Mouse (Mus musculus): ENCODE data around the gene Ank3. TPM values are rescaled to one million over a fixed set of nuclear protein-coding genes. Genes with fewer than 3 reads are reported as not detected.

Ank3 gene
- polyA plus RNA-seq, 1 experiment from 2014 or later = 8.3 TPM

GRCm38 (mm10) chr10:69476871-69477270, 78.3 kb downstream of the Ank3 start:
- Histone ChIP-seq H3K27ac (replicated peaks) (no peak overlapping the region), H3K4me1 (replicated peaks) (no peaks in the 10 kb centered on the region), H3K9ac (no peak overlapping the region), H3K4me2 (no peak overlapping the region), H3K27me3 (no peaks in the 10 kb centered on the region), H3K9me3 (replicated peaks) (no peaks in the 10 kb centered on the region), H3K4me3 (replicated peaks) (no peak overlapping the region), H3K36me3 (replicated peaks) (no peaks in the 10 kb centered on the region)
- no peak for ATAC-seq (ENCODE audit: insufficient read depth)
- WGBS (ENCODE audit: insufficient replicate concordance) = 12% methylated on average over 1 of the region's 1 CpGs

DNA sequence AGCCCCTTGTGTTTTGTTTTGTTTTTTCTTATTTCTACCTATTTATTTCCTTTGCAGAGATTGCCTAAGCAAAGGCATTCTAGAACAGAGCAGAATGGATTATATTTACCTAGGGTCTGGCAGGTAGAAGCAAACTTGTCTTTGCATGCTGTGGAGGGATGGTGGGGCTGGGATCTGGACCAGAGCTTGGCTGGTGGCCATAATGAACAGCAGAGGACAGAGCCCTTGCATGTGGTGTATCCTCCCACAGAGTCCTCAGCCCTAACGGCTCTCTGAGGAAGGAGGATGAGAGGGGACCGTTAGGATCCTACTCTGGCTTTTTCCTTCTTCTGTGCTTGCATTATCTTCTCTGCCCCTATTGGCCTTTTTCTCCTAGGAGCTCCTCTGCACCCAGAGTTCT, 79.1 kb downstream of the Ank3 start:
- no peak for ATAC-seq (ENCODE audit: insufficient read depth)
- Histone ChIP-seq H3K9me3 (replicated peaks) (no peaks in the 10 kb centered on the region), H3K4me1 (replicated peaks) (no peaks in the 10 kb centered on the region), H3K4me3 (replicated peaks) (no peak overlapping the region), H3K27me3 (no peaks in the 10 kb centered on the region), H3K27ac (replicated peaks) (no peak overlapping the region), H3K9ac (no peak overlapping the region), H3K4me2 (no peak overlapping the region), H3K36me3 (replicated peaks) (no peaks in the 10 kb centered on the region)
- 40% methylated on average over 2 of the region's 2 CpGs for WGBS (ENCODE audit: insufficient replicate concordance)

DNA sequence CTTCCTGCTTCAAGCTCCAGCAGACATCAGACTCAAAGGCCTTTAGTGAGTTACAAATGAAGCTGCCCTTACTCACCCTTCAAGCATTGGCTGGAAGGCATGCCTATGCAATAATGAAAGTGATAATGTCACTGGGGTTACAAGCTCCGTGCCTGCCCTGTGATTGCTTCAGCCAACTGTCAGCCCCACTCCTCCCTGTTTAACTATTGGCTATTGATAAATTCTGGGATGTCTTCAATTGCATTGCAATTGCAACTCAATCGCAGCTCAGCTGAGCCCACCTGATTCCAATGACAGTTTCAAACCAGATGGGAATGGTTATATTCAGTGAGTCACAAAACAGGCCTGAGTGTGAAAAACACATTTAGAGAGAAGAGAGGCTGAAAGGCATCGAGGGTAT, 80.3 kb downstream of the Ank3 start:
- H3K4me1 ChIP-seq (replicated peaks) = no peaks in the 10 kb centered on the region
- WGBS (ENCODE audit: insufficient replicate concordance) = 52% methylated on average over 3 of the region's 3 CpGs
- no peak for ATAC-seq (ENCODE audit: insufficient read depth)

GRCm38 (mm10) chr10:69485191-69485786, 86.7 kb downstream of the Ank3 start:
- Histone ChIP-seq H3K36me3 (replicated peaks) (no peaks in the 10 kb centered on the region), H3K4me1 (replicated peaks) (no peaks in the 10 kb centered on the region), H3K4me2 (no peak overlapping the region), H3K27ac (replicated peaks) (no peak overlapping the region), H3K9ac (no peak overlapping the region), H3K4me3 (replicated peaks) (no peak overlapping the region), H3K27me3 (no peaks in the 10 kb centered on the region), H3K9me3 (replicated peaks) (no peaks in the 10 kb centered on the region)
- 73% methylated on average over 6 of the region's 6 CpGs for WGBS (ENCODE audit: insufficient replicate concordance)
- no peak for ATAC-seq (ENCODE audit: insufficient read depth)

More for the DNA sequence above, 80.3 kb downstream of the Ank3 start:
- no peaks in the 10 kb centered on the region for H3K36me3 ChIP-seq (replicated peaks)
- no peak overlapping the region for H3K4me2 ChIP-seq
- H3K9me3 ChIP-seq (replicated peaks) = no peaks in the 10 kb centered on the region
- no peak overlapping the region for H3K27ac ChIP-seq (replicated peaks)
- no peak overlapping the region for H3K4me3 ChIP-seq (replicated peaks)
- no peak overlapping the region for H3K9ac ChIP-seq
- no peaks in the 10 kb centered on the region for H3K27me3 ChIP-seq

GRCm38 (mm10) chr10:69490182-69490581, 91.6 kb downstream of the Ank3 start:
- H3K36me3 ChIP-seq (replicated peaks) = no peaks in the 10 kb centered on the region
- 70% methylated on average over 5 of the region's 5 CpGs for WGBS (ENCODE audit: insufficient replicate concordance)
- no peak for ATAC-seq (ENCODE audit: insufficient read depth)
- H3K9me3 ChIP-seq (replicated peaks) = no peaks in the 10 kb centered on the region
- H3K27ac ChIP-seq (replicated peaks) = no peak overlapping the region
- no peaks in the 10 kb centered on the region for H3K27me3 ChIP-seq
- no peak overlapping the region for H3K9ac ChIP-seq
- H3K4me1 ChIP-seq (replicated peaks) = no peaks in the 10 kb centered on the region
- H3K4me3 ChIP-seq (replicated peaks) = no peak overlapping the region
- no peak overlapping the region for H3K4me2 ChIP-seq

DNA sequence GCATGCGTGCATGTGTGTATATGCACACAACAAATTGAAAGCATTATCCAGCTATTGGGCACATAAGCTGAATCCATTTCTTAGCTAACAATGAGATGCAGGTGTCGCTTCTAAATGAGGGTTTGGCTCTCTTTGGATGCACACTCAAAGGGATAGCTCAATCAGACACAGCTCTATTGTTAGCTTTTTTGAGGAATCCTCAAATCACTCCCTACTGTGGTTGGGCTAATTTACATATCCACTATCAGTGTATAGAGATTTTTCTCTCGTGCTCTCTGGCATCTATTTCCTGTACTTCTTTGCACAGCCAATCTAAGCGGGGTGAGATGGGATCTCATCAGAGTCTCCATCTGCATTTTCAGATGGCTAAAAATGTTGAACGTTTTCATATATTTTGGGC, 93.4 kb downstream of the Ank3 start:
- Histone ChIP-seq H3K4me3 (replicated peaks) (no peak overlapping the region), H3K27ac (replicated peaks) (no peak overlapping the region), H3K9me3 (replicated peaks) (no peaks in the 10 kb centered on the region), H3K27me3 (no peaks in the 10 kb centered on the region), H3K4me2 (no peak overlapping the region), H3K36me3 (replicated peaks) (no peaks in the 10 kb centered on the region), H3K9ac (no peak overlapping the region), H3K4me1 (replicated peaks) (no peaks in the 10 kb centered on the region)
- WGBS (ENCODE audit: insufficient replicate concordance) = 48% methylated on average over 5 of the region's 5 CpGs
- ATAC-seq (ENCODE audit: insufficient read depth) = no peak

- Histone ChIP-seq H3K27me3 (no peaks in the 10 kb centered on the region), H3K4me3 (replicated peaks) (no peak overlapping the region), H3K36me3 (replicated peaks) (no peaks in the 10 kb centered on the region), H3K9ac (no peak overlapping the region), H3K4me1 (replicated peaks) (no peaks in the 10 kb centered on the region), H3K4me2 (no peak overlapping the region), H3K9me3 (replicated peaks) (no peaks in the 10 kb centered on the region), H3K27ac (replicated peaks) (no peak overlapping the region)
- ATAC-seq (ENCODE audit: insufficient read depth) = no peak
- 76% methylated on average over 17 of the region's 17 CpGs for WGBS (ENCODE audit: insufficient replicate concordance)
Measured at GRCm38 (mm10) chr10:69497382-69497781, 98.8 kb downstream of the Ank3 start.

DNA sequence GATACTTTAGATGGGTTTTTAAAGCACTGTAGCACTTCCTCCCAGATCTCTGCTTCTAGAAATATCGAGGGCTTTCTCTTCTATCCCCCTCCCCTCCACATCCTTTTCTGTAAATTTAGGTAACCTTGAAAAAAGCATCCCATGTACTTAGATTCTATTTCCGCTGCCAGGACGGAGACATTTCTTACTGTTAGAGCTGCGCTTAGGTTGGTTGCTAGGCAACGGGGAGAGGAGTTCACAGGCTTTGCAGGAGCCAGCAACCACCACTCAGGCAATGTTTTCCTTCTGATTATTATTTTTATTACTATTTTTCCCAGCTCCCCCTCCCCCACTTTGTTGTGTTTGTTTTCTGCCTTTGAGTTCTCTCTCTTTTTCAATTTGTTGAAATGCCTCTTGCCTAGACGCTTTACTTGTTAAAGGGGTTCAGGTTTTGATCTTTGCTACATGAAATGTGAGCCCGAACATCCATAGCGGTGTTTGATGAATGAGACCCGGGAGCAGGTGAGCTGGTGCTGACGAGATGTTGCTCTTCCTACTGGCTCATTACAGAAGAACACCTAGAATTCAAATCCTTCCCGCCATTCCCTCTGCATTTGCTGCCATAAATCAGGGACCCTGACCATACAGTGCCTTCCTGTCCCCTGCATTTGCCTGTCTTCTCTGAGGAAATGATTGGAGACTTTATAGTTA, 101.7 kb downstream of the Ank3 start:
- no peak overlapping the region for H3K27ac ChIP-seq (replicated peaks)
- H3K4me2 ChIP-seq = no peak overlapping the region
- ATAC-seq (ENCODE audit: insufficient read depth) = no peak
- no peaks in the 10 kb centered on the region for H3K9me3 ChIP-seq (replicated peaks)
- H3K36me3 ChIP-seq (replicated peaks) = no peaks in the 10 kb centered on the region
- no peaks in the 10 kb centered on the region for H3K4me1 ChIP-seq (replicated peaks)
- 57% methylated on average over 11 of the region's 11 CpGs for WGBS (ENCODE audit: insufficient replicate concordance)
- no peaks in the 10 kb centered on the region for H3K27me3 ChIP-seq
- H3K4me3 ChIP-seq (replicated peaks) = no peak overlapping the region
- H3K9ac ChIP-seq = no peak overlapping the region

- 50% methylated on average over 4 of the region's 4 CpGs for WGBS (ENCODE audit: insufficient replicate concordance)
- Histone ChIP-seq H3K36me3 (replicated peaks) (no peaks in the 10 kb centered on the region), H3K27ac (replicated peaks) (no peak overlapping the region)
Measured at GRCm38 (mm10) chr10:69503791-69504190, 105.2 kb downstream of the Ank3 start.

DNA sequence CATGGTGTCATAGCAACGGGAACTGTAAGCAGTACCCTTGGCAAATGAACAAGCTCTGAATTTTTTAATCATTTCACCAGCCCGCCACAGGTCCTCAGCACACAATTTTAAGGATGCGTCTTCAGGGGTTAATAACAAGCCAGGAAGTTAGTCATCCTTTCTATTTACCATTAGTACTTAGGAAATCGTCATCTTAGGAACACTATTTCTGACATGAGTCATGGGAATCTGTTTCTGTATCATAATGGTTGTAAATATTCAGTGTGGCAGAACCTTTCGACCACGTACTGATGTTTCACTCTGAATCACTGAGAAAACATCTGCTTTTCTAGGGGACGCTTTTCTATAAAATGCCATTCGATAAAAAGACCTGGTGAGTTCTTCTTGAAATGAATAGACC, 109.1 kb downstream of the Ank3 start:
- no peaks in the 10 kb centered on the region for H3K27me3 ChIP-seq
- H3K4me2 ChIP-seq = no peak overlapping the region
- H3K4me1 ChIP-seq (replicated peaks) = no peaks in the 10 kb centered on the region
- 58% methylated on average over 8 of the region's 8 CpGs for WGBS (ENCODE audit: insufficient replicate concordance)
- no peak for ATAC-seq (ENCODE audit: insufficient read depth)
- H3K4me3 ChIP-seq (replicated peaks) = no peak overlapping the region
- H3K36me3 ChIP-seq (replicated peaks) = no peaks in the 10 kb centered on the region
- H3K9me3 ChIP-seq (replicated peaks) = no peaks in the 10 kb centered on the region
- H3K9ac ChIP-seq = no peak overlapping the region
- no peak overlapping the region for H3K27ac ChIP-seq (replicated peaks)

More at GRCm38 (mm10) chr10:69503791-69504190, 105.2 kb downstream of the Ank3 start:
- H3K27me3 ChIP-seq = no peaks in the 10 kb centered on the region
- H3K4me2 ChIP-seq = no peak overlapping the region
- no peaks in the 10 kb centered on the region for H3K4me1 ChIP-seq (replicated peaks)
- no peak overlapping the region for H3K9ac ChIP-seq
- no peak overlapping the region for H3K4me3 ChIP-seq (replicated peaks)
- no peak for ATAC-seq (ENCODE audit: insufficient read depth)
- H3K9me3 ChIP-seq (replicated peaks) = no peaks in the 10 kb centered on the region

DNA sequence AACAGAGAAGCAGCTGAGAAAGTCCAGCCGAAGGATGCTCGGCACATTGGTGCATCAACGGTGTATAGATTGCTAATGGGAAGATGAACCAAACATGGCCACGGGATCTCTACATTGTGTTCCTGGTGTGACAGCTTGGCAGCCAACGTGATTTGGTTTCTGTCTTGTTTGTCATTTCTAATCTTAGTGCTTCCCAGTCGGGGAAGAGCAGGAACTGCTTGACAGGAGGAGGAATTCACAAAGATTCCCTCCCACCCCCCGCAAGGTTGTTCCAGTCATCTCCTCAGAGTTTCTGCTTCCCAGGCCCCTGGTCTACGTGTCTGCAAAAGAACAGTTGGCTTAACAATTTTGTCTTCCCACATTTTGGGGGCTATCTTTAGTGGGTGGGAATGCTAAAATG, 111.8 kb downstream of the Ank3 start:
- no peaks in the 10 kb centered on the region for H3K27me3 ChIP-seq
- no peaks in the 10 kb centered on the region for H3K36me3 ChIP-seq (replicated peaks)
- no peaks in the 10 kb centered on the region for H3K4me1 ChIP-seq (replicated peaks)
- no peak overlapping the region for H3K9ac ChIP-seq
- no peak for ATAC-seq (ENCODE audit: insufficient read depth)
- WGBS (ENCODE audit: insufficient replicate concordance) = 59% methylated on average over 8 of the region's 8 CpGs
- H3K4me2 ChIP-seq = no peak overlapping the region
- H3K27ac ChIP-seq (replicated peaks) = no peak overlapping the region
- H3K9me3 ChIP-seq (replicated peaks) = no peaks in the 10 kb centered on the region
- no peak overlapping the region for H3K4me3 ChIP-seq (replicated peaks)

DNA sequence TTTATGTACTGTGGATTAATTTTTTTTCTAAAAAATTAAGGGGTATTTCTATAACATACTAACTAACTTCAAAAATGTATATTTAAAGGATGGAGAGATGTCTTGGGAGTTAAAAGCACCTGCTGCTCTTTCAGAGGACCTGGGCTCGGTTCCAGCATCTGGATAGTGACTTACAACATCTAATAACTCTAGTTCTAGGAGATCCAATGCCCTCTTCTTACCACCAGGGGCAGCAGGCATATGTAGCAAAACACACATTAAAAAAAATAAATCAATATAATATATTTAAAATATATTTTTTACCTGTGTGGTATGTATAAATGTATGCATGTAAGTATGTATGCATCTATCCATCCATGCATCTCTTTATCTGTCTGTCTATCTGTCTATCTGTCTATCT, 112.7 kb downstream of the Ank3 start:
- WGBS (ENCODE audit: insufficient replicate concordance) = 46% methylated on average over 1 of the region's 1 CpGs
- no peaks in the 10 kb centered on the region for H3K9me3 ChIP-seq (replicated peaks)

More for the DNA sequence above, 112.7 kb downstream of the Ank3 start:
- no peak overlapping the region for H3K9ac ChIP-seq
- H3K4me3 ChIP-seq (replicated peaks) = no peak overlapping the region
- no peaks in the 10 kb centered on the region for H3K4me1 ChIP-seq (replicated peaks)
- no peaks in the 10 kb centered on the region for H3K36me3 ChIP-seq (replicated peaks)
- H3K4me2 ChIP-seq = no peak overlapping the region
- H3K27ac ChIP-seq (replicated peaks) = no peak overlapping the region
- no peaks in the 10 kb centered on the region for H3K27me3 ChIP-seq
- no peak for ATAC-seq (ENCODE audit: insufficient read depth)
